26 mouse cellular contexts compared by ENCODE assay signal in genomic region chr4:82667271-82667872, GRCm38 (mm10). TPM values are rescaled to one million over a fixed set of nuclear protein-coding genes. Genes with fewer than 3 reads are reported as not detected.
DNase-seq lines count a peak whose midpoint lies in the region; ATAC-seq lines count a peak whose summit lies in the region.
"Had no signal": no experiment of that assay in that cellular context is flagged by ENCODE, and none has a peak within 500 bp of the region (broad histone marks: within the 10 kb centered on the region; RNA-seq: fewer than 3 reads in every experiment).

No protein-coding gene starts in this region.

- H3K27me3 ChIP-seq in lung, embryonic 15.5 days, result no peaks in the 10 kb centered on the region
- no peaks in the 10 kb centered on the region for H3K27me3 ChIP-seq in forebrain, embryonic 16.5 days (replicated peaks; ENCODE audit: control insufficient read depth, insufficient read depth, low read length)
- H3K27me3 ChIP-seq: embryonic facial prominence, embryonic 13.5 days; forebrain, embryonic 15.5 days; heart, embryonic 13.5 days had no signal

- peaks cover 5% of the 10 kb centered on the region; the same call in 1 of the 2 replicates for H3K4me1 ChIP-seq in lung, embryonic 15.5 days
- H3K4me1 ChIP-seq in forebrain, embryonic 16.5 days (replicated peaks; ENCODE audit: control insufficient read depth, insufficient read depth, low read length), result peaks cover 16% of the 10 kb centered on the region
- H3K4me1 ChIP-seq: embryonic facial prominence, embryonic 10.5 days; heart, embryonic 13.5 days had no signal

- DNase-seq in lung, adult 18-20 months, result no peak
- DNase-seq in lung, postnatal 10 days, result peak; percentile 44
- peak; percentile 7 for DNase-seq in lung, postnatal 36 days
- DNase-seq in embryo, embryonic 11 days, result no peak
- DNase-seq: adrenal gland, adult 2 months; adrenal gland, postnatal 14 days; cerebellum, adult 11 months; cerebellum, adult 2 months; cerebellum, adult 9-11 months; cerebellum, postnatal 25 days; gastrocnemius, adult 2 months; gastrocnemius, postnatal 14 days; heart, adult 18-20 months; heart, postnatal 14 days; heart, postnatal 4 days had no signal

- no peak overlapping the region for H3K9ac ChIP-seq in lung, embryonic 15.5 days
- H3K9ac ChIP-seq in forebrain, embryonic 16.5 days (replicated peaks; ENCODE audit: low read depth, low read length), result no peak overlapping the region
- H3K9ac ChIP-seq: embryonic facial prominence, embryonic 13.5 days; forebrain, embryonic 12.5 days; forebrain, embryonic 15.5 days; heart, embryonic 13.5 days; hindbrain, embryonic 14.5 days had no signal

- H3K27ac ChIP-seq in lung, embryonic 15.5 days, result peak overlapping the region; percentile 83
- no peak overlapping the region for H3K27ac ChIP-seq in forebrain, embryonic 16.5 days (ENCODE audit: low read length)
- H3K27ac ChIP-seq: embryonic facial prominence, embryonic 10.5 days; embryonic facial prominence, embryonic 13.5 days; forebrain, embryonic 12.5 days; forebrain, embryonic 15.5 days; gastrocnemius, adult 2 months; heart, embryonic 13.5 days; hindbrain, embryonic 14.5 days; hindbrain, postnatal 0 days had no signal

- H3K36me3 ChIP-seq in lung, embryonic 15.5 days, result no peaks in the 10 kb centered on the region
- no peaks in the 10 kb centered on the region for H3K36me3 ChIP-seq in forebrain, embryonic 16.5 days (ENCODE audit: control insufficient read depth, insufficient read depth)
- H3K36me3 ChIP-seq: embryonic facial prominence, embryonic 10.5 days; embryonic facial prominence, embryonic 13.5 days; forebrain, embryonic 12.5 days; forebrain, embryonic 15.5 days; heart, embryonic 13.5 days had no signal

- peak; percentile 65; the same call in 1 of the 2 replicates for ATAC-seq in lung, embryonic 15.5 days (ENCODE audit: borderline replicate concordance, extremely low read depth, low FRiP score, low TSS enrichment)
- ATAC-seq in forebrain, embryonic 16.5 days, result no peak
- ATAC-seq: CD4-positive, CD25-positive, alpha-beta regulatory T cell, adult 4 months; forebrain, embryonic 15.5 days; hindbrain, postnatal 0 days had no signal

- no peak overlapping the region for H3K4me3 ChIP-seq in lung, embryonic 15.5 days
- H3K4me3 ChIP-seq in forebrain, embryonic 16.5 days (replicated peaks; ENCODE audit: low read length), result no peak overlapping the region
- H3K4me3 ChIP-seq: embryonic facial prominence, embryonic 10.5 days; embryonic facial prominence, embryonic 13.5 days; erythroblast, embryonic 14.5 days; forebrain, embryonic 12.5 days; forebrain, embryonic 15.5 days; gastrocnemius, adult 2 months; heart, embryonic 13.5 days had no signal

- H3K9me3 ChIP-seq in lung, embryonic 15.5 days, result no peaks in the 10 kb centered on the region
- H3K9me3 ChIP-seq in forebrain, embryonic 16.5 days (ENCODE audit: control insufficient read depth, low read length), result no peaks in the 10 kb centered on the region
- H3K9me3 ChIP-seq: embryonic facial prominence, embryonic 10.5 days; embryonic facial prominence, embryonic 13.5 days; forebrain, embryonic 12.5 days; forebrain, embryonic 15.5 days; heart, embryonic 13.5 days had no signal

- 64% methylated on average over 3 of the region's 3 CpGs for WGBS in lung, embryonic 15.5 days
- WGBS in forebrain, embryonic 16.5 days, result 83% methylated on average over 3 of the region's 3 CpGs

- H3K4me2 ChIP-seq in lung, embryonic 15.5 days, result no peak overlapping the region
- no peak overlapping the region for H3K4me2 ChIP-seq in forebrain, embryonic 16.5 days (ENCODE audit: low read length)
- H3K4me2 ChIP-seq: embryonic facial prominence, embryonic 13.5 days; forebrain, embryonic 12.5 days; forebrain, embryonic 15.5 days; heart, embryonic 13.5 days; hindbrain, embryonic 14.5 days had no signal

RNA-seq across cellular contexts. Expression of gene Nfib, which starts 38.2 kb away (rescaled TPM):
- polyA plus RNA-seq in lung, embryonic 15.5 days (2015; fragmentation: Nextera tagmentation; extraction: Ambion mirVana), result 107 and 113 TPM in 2 replicates
- 263 and 276 TPM in 2 replicates for polyA plus RNA-seq in forebrain, embryonic 16.5 days (2015; fragmentation: Nextera tagmentation; extraction: Ambion mirVana)
- polyA plus RNA-seq: erythroblast, embryonic 14.5 days had no signal

Comparison
In these comparisons a context has a peak if more than half of its experiments do, and no peak if none do; other contexts are left out.
1. DNase-seq: peak in lung, postnatal 10 days (single experiment) and lung, postnatal 36 days (single experiment); none in lung, adult 18-20 months (0 of 2) and embryo, embryonic 11 days (single experiment).